In the genomic region with DNA sequence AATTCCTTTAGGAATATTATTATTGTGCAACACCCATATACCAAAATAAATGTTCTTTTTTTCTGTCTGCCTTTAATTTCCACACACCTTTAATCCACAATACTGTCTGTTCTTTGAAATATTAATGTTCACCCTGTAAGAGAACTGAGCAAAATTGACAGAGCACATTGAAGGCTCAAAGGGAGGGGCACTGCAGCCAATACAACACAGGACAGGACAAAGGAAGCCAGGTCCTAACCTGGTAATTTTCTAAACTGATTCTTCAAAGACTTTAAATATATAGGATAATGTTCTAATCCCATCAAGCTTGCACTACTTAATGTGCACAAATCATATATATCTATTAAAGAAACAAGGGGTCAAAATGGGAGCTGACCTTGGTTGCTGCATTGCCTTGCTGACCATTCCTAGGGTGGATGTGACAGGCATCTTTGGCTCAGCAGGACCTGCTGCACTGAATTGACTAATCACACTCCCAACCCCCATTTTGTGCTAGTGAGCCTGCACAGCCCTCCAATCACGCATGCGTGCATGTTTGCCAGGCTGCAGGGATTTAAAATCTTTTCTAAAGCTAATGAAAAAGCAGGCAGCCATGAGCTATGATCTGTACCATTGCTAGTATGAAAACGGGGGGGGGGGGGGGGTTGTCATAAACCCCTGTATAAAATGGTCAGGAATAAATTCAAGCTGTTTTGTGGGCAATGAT, we compare ENCODE assay signal across 12 mouse cellular contexts. TPM values are rescaled to one million over a fixed set of nuclear protein-coding genes. Genes with fewer than 3 reads are reported as not detected.
DNase-seq lines count a peak whose midpoint lies in the region; ATAC-seq lines count a peak whose summit lies in the region.
"Had no signal": no experiment of that assay in that cellular context is flagged by ENCODE, and none has a peak within 500 bp of the region (broad histone marks: within the 10 kb centered on the region; RNA-seq: fewer than 3 reads in every experiment).

No protein-coding gene starts in this region.

- no peaks in the 10 kb centered on the region for H3K9me3 ChIP-seq in forebrain, embryonic 14.5 days (replicated peaks; ENCODE audit: control insufficient read depth, low read length)
- no peaks in the 10 kb centered on the region for H3K9me3 ChIP-seq in heart, embryonic 10.5 days
- H3K9me3 ChIP-seq: embryonic facial prominence, embryonic 13.5 days had no signal

- no peak overlapping the region for H3K4me3 ChIP-seq in forebrain, embryonic 14.5 days (ENCODE audit: low read depth, low read length)
- H3K4me3 ChIP-seq in heart, embryonic 10.5 days, result no peak overlapping the region
- H3K4me3 ChIP-seq: embryonic facial prominence, embryonic 13.5 days had no signal

- DNase-seq in layer of hippocampus, adult 8-10 months (ENCODE audit: low spot score in 2 of 2), result peak; percentile 3 to 12
- no peak for DNase-seq in layer of hippocampus, adult 9-11 months
- peak; percentile 90 for DNase-seq in forebrain, embryonic 14.5 days (ENCODE audit: low spot score)
- peak; percentile 7 to 11 for DNase-seq in layer of hippocampus, postnatal 14 days (ENCODE audit: low spot score in 2 of 2)
- DNase-seq in retina, postnatal 1 day, result peak; percentile 35
- DNase-seq in urinary bladder, postnatal 10 days (ENCODE audit: low spot score), result no peak
- no peak for DNase-seq in heart, adult 9 months (ENCODE audit: low spot score in 2 of 2)
- DNase-seq in heart, embryonic 10.5 days (ENCODE audit: low spot score), result no peak
- DNase-seq: heart, postnatal 14 days; liver, postnatal 0 days had no signal

- peak; percentile 90 for ATAC-seq in forebrain, embryonic 14.5 days
- ATAC-seq: liver, postnatal 0 days had no signal

- H3K36me3 ChIP-seq in forebrain, embryonic 14.5 days (ENCODE audit: control insufficient read depth, insufficient read depth, low read length), result no peaks in the 10 kb centered on the region
- no peaks in the 10 kb centered on the region for H3K36me3 ChIP-seq in heart, embryonic 10.5 days
- H3K36me3 ChIP-seq: embryonic facial prominence, embryonic 13.5 days had no signal

- 49% methylated on average over 3 of the region's 3 CpGs for WGBS in forebrain, embryonic 14.5 days
- 60% methylated on average over 3 of the region's 3 CpGs for WGBS in heart, embryonic 10.5 days

- H3K4me2 ChIP-seq in forebrain, embryonic 14.5 days (ENCODE audit: low read length), result peak overlapping the region; percentile 26; the same call in 1 of the 2 replicates
- H3K4me2 ChIP-seq: embryonic facial prominence, embryonic 13.5 days had no signal

- no peaks in the 10 kb centered on the region for H3K4me1 ChIP-seq in forebrain, embryonic 14.5 days (ENCODE audit: control insufficient read depth, insufficient read depth, low read length)
- H3K4me1 ChIP-seq in heart, embryonic 10.5 days, result no peaks in the 10 kb centered on the region
- H3K4me1 ChIP-seq: embryonic facial prominence, embryonic 13.5 days had no signal

- H3K27me3 ChIP-seq in forebrain, embryonic 14.5 days (replicated peaks; ENCODE audit: control insufficient read depth, insufficient read depth, low read length), result no peaks in the 10 kb centered on the region
- no peaks in the 10 kb centered on the region for H3K27me3 ChIP-seq in heart, embryonic 10.5 days (ENCODE audit: insufficient read depth, poor library complexity, severe bottlenecking)
- H3K27me3 ChIP-seq: CH12.LX; embryonic facial prominence, embryonic 13.5 days had no signal

- H3K27ac ChIP-seq in forebrain, embryonic 14.5 days (ENCODE audit: low read depth, low read length), result peak overlapping the region; percentile 50; the same call in 1 of the 2 replicates
- H3K27ac ChIP-seq in heart, embryonic 10.5 days, result no peak overlapping the region
- H3K27ac ChIP-seq: embryonic facial prominence, embryonic 13.5 days had no signal

- no peak overlapping the region for H3K9ac ChIP-seq in forebrain, embryonic 14.5 days (ENCODE audit: low read length)
- H3K9ac ChIP-seq: embryonic facial prominence, embryonic 13.5 days; liver, postnatal 0 days had no signal

RNA-seq across cellular contexts. Expression of gene Snrpn, which starts 42.7 kb away (rescaled TPM):
- total RNA-seq in layer of hippocampus, adult 8-10 months (2022), result 100 to 1,000 TPM; 771 to 847 (median 807) TPM
- polyA plus RNA-seq in forebrain, embryonic 14.5 days (2014; fragmentation: Nextera tagmentation; extraction: Ambion mirVana), result 481 and 569 TPM in 2 replicates
- 100 to 1,000 TPM; 899 to 936 TPM for total RNA-seq in layer of hippocampus, postnatal 14 days (2021)
- polyA plus RNA-seq in heart, embryonic 10.5 days (2016; fragmentation: Nextera tagmentation; extraction: Ambion mirVana), result 81.3 and 81.7 TPM in 2 replicates

Comparison
In these comparisons a context has a peak if more than half of its experiments do, and no peak if none do; other contexts are left out.
1. DNase-seq: peak in layer of hippocampus, adult 8-10 months (2 of 2), forebrain, embryonic 14.5 days (single experiment), layer of hippocampus, postnatal 14 days (2 of 2) and retina, postnatal 1 day (single experiment); none in layer of hippocampus, adult 9-11 months (single experiment), urinary bladder, postnatal 10 days (single experiment), heart, adult 9 months (0 of 2) and heart, embryonic 10.5 days (single experiment).